Mouse (Mus musculus) ovary, adult 18-20 months (tissue): ENCODE measurements around the gene Galnt2.

Experiments used
- DNase-seq: peaks from one replicate; pipeline ENCODE4 v3.0.0; 2022; ENCODE audit warnings: low spot score, mixed read lengths

Gene Galnt2

GRCm38 (mm10) chr8:124272792-124273191 lies 41.6 kb downstream of the Galnt2 start:
- DNase-seq: no peak

GRCm38 (mm10) chr8:124273606-124274218 lies 42.5 kb downstream of the Galnt2 start:
- DNase-seq: no peak

- no peak for DNase-seq
These were observed 43.4 kb downstream of the Galnt2 start for GRCm38 (mm10) chr8:124274441-124275120.

GRCm38 (mm10) chr8:124275377-124276071 lies 44.3 kb downstream of the Galnt2 start:
- DNase-seq: no peak

- DNase-seq: no peak
These were observed 47.0 kb downstream of the Galnt2 start for GRCm38 (mm10) chr8:124277951-124278910.

- no peak for DNase-seq
These were observed 47.9 kb downstream of the Galnt2 start for GRCm38 (mm10) chr8:124278956-124279689.

GRCm38 (mm10) chr8:124279690-124279985 lies 48.4 kb downstream of the Galnt2 start:
- DNase-seq: no peak

- DNase-seq: no peak
These were observed 50.7 kb downstream of the Galnt2 start for GRCm38 (mm10) chr8:124281700-124282541.

- DNase-seq: no peak
These were observed 51.9 kb downstream of the Galnt2 start for GRCm38 (mm10) chr8:124282878-124283630.

- no peak for DNase-seq
These were observed 52.6 kb downstream of the Galnt2 start for GRCm38 (mm10) chr8:124283644-124284332.

- DNase-seq: no peak
These were observed 53.1 kb downstream of the Galnt2 start for GRCm38 (mm10) chr8:124284333-124284711.

GRCm38 (mm10) chr8:124284984-124285576 lies 53.9 kb downstream of the Galnt2 start:
- DNase-seq: no peak

- DNase-seq: no peak
These were observed 55.4 kb downstream of the Galnt2 start for GRCm38 (mm10) chr8:124286461-124287124.

- DNase-seq: no peak
These were observed 57.1 kb downstream of the Galnt2 start for GRCm38 (mm10) chr8:124288215-124288864.

- no peak for DNase-seq
These were observed 58.4 kb downstream of the Galnt2 start for GRCm38 (mm10) chr8:124289481-124290050.

- DNase-seq: no peak
These were observed 59.9 kb downstream of the Galnt2 start for GRCm38 (mm10) chr8:124290911-124291691.

GRCm38 (mm10) chr8:124291693-124292092 lies 60.5 kb downstream of the Galnt2 start:
- no peak for DNase-seq
